Mouse (Mus musculus): Measurements from ENCODE around the gene Opa1.

The Opa1 gene

DNA sequence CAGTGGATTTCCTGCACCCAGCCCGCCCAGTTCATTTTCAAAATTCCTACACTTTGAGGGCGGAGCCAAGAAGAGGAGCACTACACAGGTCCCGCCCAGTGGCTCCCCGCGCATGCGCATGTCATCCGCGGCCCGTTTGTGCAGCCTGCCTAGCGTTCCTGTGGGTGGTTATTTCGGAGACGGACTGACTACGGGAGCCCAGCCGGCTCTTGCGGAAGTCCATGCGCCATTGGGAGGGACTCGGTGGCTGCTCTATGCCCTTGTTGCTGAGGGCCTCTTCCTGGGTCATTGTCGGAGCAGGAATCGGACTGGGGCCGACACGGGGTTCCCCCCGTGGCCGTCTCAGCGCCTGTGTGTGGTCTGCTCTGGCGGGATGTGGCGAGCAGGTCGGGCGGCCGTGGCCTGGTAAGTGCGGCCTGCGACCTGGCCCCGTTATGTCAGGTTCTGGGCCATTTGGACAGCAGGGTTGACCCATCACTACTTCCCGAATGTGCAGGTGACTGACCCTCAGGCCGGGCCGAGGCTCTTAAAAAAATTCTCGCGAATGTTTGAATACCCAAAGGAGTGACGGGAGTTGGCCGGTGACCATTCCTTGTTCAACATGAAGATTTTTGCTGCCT, at the start of gene Opa1:
Gene Opa1, plus strand, starts transcription at position 168 of the 620 bp plus-strand sequence.
- POLR2A ChIA-PET: interaction anchor here in 1 of 4 experiments (1.0 to 1.1 kb wide), 2 partner anchors 33 to 52 kb away, joined by 3 to 4 read pairs; no protein-coding TSS in a partner anchor
- CTCF ChIA-PET: no interaction called here

DNA sequence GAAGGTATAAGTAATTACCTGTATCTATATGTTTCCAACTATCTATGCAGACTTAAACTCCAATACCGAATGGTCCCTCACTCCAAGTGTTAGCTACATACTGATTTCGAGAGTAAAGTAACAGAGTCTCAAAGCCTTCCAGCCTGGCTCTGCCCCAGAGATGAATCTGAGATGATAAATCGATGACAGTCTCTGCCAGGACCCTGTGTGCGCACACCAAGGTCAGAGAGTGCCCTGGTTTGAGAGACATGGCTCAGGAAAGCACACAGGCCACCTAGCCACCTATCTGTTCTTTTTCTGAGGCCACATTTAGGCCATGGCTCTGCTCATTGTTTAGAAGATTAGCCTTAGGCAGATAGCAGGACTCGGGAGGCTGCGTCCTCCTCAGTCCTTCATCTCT, 45.5 kb upstream of the Opa1 start:
- ChIA-PET CTCF (no interaction called here), POLR2A (no interaction called here)

DNA sequence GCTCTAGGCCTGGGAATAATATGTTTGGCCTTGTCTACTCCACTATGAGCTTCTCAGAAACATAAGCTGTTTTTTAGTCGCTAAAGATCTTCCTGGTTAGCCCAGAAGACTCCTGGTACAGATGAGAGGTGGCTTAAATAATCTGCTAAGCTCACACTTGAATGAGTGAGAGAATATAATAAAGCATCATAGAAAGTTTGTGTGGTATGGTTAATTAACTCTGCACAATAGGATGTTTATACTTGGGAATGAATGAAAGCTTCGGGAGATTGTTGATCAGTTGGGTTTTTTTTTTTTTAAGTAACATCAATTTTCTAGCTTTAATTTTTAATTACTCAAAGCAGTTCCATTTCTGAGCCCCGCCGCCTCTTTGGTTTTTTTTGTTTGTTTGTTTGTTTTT, 43.3 kb upstream of the Opa1 start:
- ChIA-PET CTCF (no interaction called here), POLR2A (interaction anchor here in 1 of 4 experiments (1.0 kb wide), 1 partner anchor 283 kb away, joined by 3 read pairs; no protein-coding TSS in a partner anchor)

DNA sequence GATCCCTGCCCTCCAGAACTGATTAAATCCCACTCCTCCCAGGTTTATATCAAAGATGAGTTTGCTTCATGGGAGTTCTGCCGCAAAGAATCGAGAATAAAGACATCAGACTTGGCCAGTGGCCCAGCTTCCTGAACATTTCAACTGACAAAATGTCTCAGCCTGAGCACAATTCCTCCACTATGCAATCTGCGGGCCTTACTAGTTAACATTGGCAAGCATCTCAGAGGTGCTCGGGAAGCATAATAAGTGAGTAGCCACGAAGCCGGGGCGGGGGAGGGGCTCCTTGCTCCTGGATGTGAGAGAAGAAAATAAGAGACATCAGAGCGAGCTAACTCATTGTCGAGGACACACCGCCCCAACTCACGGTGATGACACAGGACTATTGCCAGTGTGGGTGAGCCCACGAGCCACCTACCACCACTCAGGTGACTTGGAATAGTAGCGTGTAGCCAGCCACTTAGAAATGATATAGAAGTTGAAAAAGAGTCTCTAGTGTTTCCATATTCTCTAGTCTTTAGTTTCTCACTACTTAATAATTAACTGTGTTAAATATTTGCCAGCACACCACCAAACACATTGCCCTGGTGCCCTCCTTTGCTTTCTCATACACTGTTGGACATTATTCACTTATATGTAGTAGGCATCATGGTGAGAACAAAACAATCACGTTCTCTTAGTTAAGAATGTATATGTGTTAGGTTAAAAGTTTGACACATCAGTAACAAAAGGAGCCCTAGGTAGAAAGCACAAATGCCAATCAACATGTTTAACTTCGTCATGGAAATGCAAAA, 42.5 kb upstream of the Opa1 start:
- ChIA-PET POLR2A (no interaction called here), CTCF (no interaction called here)

DNA sequence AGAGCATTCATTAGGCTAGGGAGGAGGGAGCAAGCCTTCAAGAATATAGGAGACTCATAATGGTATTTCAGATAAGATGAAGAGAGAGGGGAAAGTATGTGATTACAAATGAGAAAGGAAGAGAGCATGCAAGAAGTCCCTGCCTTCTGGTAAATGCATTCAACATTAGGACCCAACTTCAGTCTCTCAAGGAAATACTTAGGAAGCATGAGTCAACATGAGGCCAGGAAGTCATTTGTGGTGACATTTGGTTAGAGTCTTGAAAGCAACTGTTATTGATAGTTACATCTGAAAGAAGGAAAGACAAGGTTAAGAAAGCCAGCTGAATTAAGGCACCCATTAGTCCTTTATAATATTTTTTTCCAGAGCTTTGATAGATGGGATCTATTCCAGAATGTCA, 39.2 kb upstream of the Opa1 start:
- CTCF ChIA-PET: no interaction called here
- POLR2A ChIA-PET: no interaction called here

DNA sequence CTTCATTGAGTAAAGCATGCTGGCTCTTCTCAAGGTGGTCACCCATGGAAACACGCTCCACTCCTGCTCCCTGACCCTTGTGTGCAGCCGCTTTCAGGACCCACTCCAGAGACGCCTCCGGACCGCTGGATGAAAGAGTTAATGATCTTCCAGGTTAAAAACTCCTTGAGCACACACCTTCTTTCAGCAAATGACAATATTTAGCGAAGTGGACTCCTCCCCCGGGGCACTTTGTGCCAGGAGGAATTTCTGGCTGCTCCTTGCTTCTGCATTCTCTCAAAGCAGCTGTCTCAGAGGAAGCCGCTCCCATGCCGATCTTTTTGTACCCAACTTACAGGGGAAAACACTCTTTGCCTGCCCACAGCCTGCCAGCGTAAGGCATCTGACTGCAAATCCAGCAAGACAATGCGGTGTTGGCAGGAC, 37.9 kb upstream of the Opa1 start:
- ChIA-PET POLR2A (no interaction called here), CTCF (no interaction called here)

DNA sequence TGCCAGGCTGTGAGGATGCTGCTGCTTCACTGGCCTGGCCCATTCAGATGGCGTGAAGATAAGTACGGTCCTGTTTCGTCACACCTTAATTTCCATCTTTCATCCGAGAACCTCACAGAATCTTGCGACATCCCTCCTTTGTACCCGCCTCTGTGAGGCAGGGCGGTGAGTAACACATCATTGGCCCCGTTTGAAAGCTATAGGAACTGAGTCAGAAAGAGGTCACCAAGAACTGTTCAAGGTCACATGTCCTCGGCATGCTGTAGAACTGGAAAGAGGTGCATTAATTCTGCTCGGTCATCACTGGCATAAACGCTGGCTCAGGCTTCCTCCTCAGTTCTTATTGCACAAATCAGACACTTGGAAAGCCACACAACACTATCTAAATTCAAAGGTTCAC, 34.3 kb upstream of the Opa1 start, which contains the start of gene Atp13a4:
Gene Atp13a4, minus strand, starts transcription at position 36 of the 400 bp plus-strand sequence.
- POLR2A ChIA-PET: interaction anchor here in 1 of 4 experiments (0.6 kb wide), 1 partner anchor 30 kb away, joined by 5 read pairs; no protein-coding TSS in a partner anchor
- CTCF ChIA-PET: no interaction called here

DNA sequence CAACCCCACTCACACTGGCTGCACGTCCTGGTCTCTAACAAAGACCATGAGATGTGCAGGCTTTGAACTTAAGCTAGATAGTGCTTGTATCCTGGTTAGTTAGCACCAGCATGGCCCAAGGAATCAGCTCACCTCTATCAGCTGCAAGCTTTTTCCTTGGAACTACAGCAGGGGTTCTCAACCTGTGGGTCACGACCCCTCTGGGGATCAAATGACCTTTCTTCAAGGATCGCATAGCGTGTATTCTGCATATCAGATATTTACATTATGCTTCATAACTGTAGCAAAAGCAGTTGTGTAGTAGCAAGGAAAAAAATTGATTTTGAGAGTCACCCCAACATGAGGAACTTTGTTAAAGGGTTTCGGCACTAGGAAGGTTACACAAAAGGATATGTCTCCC, 19.5 kb upstream of the Opa1 start:
- POLR2A ChIA-PET: interaction anchor here in 1 of 4 experiments (1.3 kb wide), 1 partner anchor 124 kb away, joined by 4 read pairs; no protein-coding TSS in a partner anchor
- CTCF ChIA-PET: interaction anchor here in 3 of 4 experiments (0.5 to 5.6 kb wide), 7 partner anchors 16 to 966 kb away, joined by 3 to 25 read pairs (median 7); no protein-coding TSS in a partner anchor

DNA sequence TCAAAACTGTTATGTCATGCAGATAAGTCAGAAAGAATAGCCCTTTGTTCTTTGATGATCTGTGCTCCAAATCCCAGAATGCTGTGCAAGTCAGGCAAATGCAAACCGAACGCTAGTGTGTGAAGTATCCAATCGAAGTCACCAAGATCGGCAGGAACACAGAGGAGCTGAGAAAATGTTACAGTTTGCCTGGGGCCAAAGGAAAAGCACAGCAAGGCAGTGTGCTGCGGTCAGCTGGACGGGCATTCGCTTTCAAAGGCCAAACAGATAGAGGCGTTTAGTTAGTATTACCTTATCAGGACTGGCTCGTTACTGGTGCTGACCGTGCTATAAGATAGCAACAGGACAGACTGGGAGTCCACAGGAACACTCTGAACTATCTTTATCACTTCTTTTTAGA, 18.7 kb upstream of the Opa1 start:
- POLR2A ChIA-PET: interaction anchor here in 1 of 4 experiments (1.0 to 1.3 kb wide), 2 partner anchors 123 to 640 kb away, joined by 3 to 4 read pairs; no protein-coding TSS in a partner anchor
- CTCF ChIA-PET: interaction anchor here in 3 of 4 experiments (0.6 to 5.6 kb wide), 8 partner anchors 15 to 1042 kb away, joined by 3 to 25 read pairs (median 6); no protein-coding TSS in a partner anchor

DNA sequence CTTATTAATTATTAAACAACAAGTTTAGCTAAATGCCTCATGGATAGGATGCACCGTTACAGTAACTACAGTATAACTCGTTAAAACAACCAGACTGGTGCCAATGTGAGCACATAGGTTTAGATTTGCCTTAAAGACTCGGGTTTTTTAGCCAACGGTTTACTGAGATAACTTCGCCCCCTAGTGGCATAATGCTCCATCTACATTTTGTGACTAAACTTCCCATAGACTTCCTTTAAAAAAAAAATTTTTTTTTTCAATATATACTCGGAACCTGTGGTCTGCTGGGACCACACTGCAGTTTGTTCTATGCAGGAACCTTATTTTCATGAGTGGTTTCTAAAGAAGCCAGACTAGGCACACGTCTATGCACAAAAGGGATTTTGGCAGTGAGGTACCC, 18.3 kb upstream of the Opa1 start:
- POLR2A ChIA-PET: interaction anchor here in 1 of 4 experiments (1.0 kb wide), 1 partner anchor 640 kb away, joined by 3 read pairs; no protein-coding TSS in a partner anchor
- CTCF ChIA-PET: interaction anchor here in 3 of 4 experiments (0.6 to 5.6 kb wide), 8 partner anchors 15 to 1047 kb away, joined by 3 to 25 read pairs (median 6); no protein-coding TSS in a partner anchor

DNA sequence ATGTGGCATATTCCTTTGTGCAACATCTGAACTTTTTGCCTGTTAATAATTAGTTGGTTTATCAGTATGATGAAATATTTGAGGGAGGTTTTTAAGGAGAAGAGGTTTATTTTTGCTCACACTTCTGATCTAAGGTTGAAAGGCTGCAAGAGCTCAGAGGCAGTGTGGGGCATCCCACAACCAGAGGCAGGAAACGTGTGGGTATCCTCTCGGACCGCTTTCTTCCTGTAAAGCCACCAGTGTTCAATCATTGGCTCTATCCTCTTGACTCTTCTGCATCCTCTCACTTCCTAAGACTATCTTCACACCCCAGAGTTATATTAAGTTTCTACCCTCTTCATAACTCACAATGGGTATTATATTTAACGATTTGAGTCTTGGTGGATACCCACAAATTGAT, 5.1 kb upstream of the Opa1 start:
- POLR2A ChIA-PET: interaction anchor here in 1 of 4 experiments (0.7 kb wide), 1 partner anchor 331 kb away, joined by 5 read pairs; no protein-coding TSS in a partner anchor
- CTCF ChIA-PET: no interaction called here

DNA sequence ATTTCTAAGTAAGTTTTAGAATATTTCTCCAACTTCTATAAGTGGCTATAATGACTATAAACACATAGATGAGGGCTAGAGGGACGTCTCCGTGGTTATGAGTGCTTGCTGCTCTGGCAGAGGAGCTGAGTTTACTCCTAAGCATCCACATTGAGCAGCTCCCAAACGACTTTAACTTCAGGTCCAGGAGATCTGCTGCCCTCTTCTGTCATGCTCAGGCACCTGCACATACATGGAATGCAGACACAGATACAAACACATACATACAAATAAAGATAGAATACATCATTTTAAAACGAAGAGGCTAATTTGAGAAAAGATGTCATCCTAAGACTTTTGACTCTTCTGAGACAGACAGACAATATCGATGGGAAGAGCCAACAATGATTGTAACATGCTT, 3.5 kb upstream of the Opa1 start:
- ChIA-PET POLR2A (interaction anchor here in 1 of 4 experiments (0.6 kb wide), 1 partner anchor 31 kb away, joined by 5 read pairs; no protein-coding TSS in a partner anchor), CTCF (interaction anchor here (0.5 to 1.4 kb wide), 12 partner anchors 15 to 983 kb away, joined by 3 to 10 read pairs (median 3); no protein-coding TSS in a partner anchor)

DNA sequence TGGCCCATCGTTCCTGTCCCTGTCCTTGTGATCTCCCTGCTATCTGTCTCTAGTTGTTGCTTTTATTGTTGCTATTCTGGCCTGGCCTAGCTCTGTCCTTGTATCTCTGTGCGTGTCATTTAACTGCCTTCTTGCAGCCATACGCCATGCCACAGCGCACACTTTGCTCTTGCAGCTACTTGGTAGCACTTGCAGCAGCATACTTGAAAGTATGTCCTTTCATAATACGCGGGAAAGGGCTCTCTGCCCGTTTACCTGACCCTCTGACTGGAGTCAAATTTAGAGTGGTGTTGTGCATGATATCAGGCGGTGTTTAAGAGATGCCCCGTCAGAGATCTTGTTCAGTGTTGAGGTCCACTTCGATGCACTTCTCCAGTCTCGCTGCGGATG, 648 bp downstream of the Opa1 start:
- ChIA-PET CTCF (no interaction called here), POLR2A (interaction anchor here in 1 of 4 experiments (0.7 kb wide), 1 partner anchor 77 kb away, joined by 3 read pairs; no protein-coding TSS in a partner anchor)

DNA sequence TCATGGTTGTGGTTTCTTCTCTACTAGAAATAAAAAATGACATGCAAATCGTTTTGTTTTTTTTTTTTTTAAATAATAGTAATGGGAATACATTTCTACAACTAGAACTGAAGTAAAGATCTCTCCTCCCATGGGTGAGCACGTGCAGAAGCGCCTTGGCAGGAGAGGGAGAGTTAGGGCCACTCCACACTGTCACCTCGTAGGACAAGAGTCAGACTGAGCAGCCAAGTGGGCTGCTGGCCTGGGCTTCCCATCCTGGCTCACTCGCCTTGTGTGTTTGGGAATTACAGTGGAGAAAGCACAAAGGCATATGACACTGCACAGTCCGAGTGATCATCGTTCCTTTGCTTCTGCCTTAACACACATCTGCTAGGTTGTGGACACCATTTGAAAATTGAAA, 13.0 kb downstream of the Opa1 start:
- ChIA-PET CTCF (no interaction called here), POLR2A (no interaction called here)

DNA sequence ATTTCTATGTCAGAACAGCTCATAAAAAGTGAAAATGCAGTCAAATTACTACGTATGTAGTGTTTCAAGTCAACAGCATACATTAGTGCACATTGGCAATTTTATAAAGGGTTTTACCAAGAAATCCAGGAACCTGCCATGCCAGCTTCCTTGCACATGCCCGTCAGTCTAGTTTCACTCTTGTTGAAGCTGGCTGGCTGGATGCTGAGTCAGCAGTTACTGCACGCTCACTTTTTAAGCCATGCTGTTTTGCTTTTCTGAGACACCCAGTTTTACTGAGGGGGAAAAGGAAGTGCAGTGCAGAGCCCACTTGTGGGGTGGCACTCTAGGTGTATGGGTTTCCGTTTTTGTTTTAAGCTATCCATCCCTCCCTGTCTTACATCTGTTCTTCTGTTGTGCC, 18.0 kb downstream of the Opa1 start:
- CTCF ChIA-PET: no interaction called here
- POLR2A ChIA-PET: interaction anchor here in 2 of 4 experiments (0.6 to 1.3 kb wide), 4 partner anchors 9 to 468 kb away, joined by 3 to 9 read pairs (median 6); no protein-coding TSS in a partner anchor

DNA sequence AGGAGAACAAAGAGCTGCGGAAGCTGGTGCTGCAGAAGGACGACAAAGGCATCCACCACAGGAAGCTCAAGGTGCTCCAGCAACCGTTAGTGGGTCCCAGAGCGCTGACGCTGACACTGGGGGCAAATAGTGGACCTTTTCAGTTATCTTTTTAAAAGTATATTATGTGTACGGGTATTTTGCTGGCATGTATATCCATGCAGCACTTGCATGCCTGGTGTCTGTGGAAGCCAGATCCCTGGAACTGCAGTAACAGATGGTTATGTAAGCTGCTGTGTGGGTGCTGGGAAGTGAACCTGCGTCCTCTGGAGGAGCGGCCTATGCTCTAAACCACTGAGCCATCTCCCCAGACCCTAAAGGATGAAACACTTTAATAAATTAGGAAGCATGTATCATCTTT, 26.4 kb downstream of the Opa1 start:
- ChIA-PET CTCF (interaction anchor here in 2 of 4 experiments (0.5 to 0.6 kb wide), 2 partner anchors 813 to 1112 kb away, joined by 3 read pairs; no protein-coding TSS in a partner anchor), POLR2A (no interaction called here)

DNA sequence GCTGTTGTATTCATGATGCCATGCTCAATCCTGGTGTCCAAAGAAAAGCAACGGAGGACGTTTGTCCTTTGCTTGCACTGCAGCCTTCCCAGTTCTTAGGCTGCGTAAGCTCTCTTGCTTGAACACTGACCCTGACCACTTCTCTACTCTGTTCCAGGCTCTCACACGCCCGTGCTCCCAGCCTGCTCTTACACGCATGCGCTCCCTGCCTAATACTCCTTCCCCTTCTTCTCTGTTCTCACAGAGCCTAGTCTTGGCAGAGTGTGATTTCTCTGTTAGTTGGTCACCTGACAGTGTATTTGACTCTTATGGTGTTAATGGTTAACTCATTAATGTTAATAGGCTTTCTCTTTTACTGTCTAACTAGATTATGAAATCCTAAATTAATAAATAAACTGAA, 28.0 kb downstream of the Opa1 start:
- POLR2A ChIA-PET: no interaction called here
- CTCF ChIA-PET: no interaction called here

DNA sequence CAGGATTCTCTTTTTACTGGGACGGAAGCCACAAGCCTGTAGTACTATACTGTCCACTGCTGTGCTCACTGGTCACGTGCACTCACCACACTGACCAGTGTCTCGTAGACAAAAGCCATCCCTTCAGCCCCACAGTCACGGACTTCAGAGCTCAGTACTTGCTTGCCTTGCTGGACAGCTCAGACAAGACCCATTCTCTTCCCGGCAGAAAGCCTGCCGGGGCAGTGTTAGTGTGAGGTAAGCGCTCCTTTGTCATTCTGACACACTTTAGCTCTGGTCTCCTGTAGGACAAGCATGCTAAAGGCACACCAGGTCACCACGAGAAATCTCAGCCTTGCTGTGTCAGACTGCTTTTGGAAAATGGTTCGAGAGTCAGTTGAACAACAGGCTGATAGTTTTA, 35.6 kb downstream of the Opa1 start:
- POLR2A ChIA-PET: interaction anchor here in 1 of 4 experiments (0.7 to 1.4 kb wide), 2 partner anchors 12 to 30 kb away, joined by 3 read pairs; no protein-coding TSS in a partner anchor
- CTCF ChIA-PET: interaction anchor here in 1 of 4 experiments (1.4 kb wide), 1 partner anchor 14 kb away, joined by 4 read pairs; no protein-coding TSS in a partner anchor

DNA sequence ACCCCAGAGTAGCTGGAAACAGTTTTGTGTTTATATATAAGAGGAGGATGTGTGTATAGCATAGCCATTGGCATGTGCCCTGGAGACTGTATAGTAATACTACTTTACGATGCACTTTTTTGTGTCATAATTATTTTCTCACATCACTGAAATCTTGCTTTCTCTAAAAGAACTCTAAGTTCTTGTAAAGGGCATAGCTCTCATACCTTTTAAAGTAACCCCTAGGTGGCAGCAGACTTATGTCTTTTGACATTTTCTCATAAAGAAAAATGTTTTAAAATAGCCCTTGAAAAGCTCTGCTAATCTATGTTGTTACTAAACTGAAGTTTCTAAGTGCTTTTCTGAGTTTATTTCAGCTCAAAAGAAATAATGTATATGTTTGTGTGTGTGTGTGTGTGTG, 49.9 kb downstream of the Opa1 start:
- ChIA-PET POLR2A (interaction anchor here in 2 of 4 experiments (0.7 to 1.6 kb wide), 6 partner anchors 9 to 472 kb away, joined by 3 to 6 read pairs (median 4); no protein-coding TSS in a partner anchor), CTCF (interaction anchor here (0.6 to 1.9 kb wide), 35 partner anchors 8 to 1036 kb away, joined by 3 to 6 read pairs (median 4); no protein-coding TSS in a partner anchor)

Measured in embryonic stem cell, embryonic (primary cell).